Mouse (Mus musculus) erythroblast, embryonic 14.5 days (primary cell): ENCODE measurements around the gene Fance.

Experiments
- GATA1 ChIP-seq: IDR thresholded peaks from 2 replicates; pipeline ENCODE4 v1.6.1; 2012; ENCODE audit warnings: low read length, inconsistent platforms, mixed read lengths
- TAL1 ChIP-seq: IDR thresholded peaks from 3 replicates; pipeline ENCODE4 v1.6.1; 2012; ENCODE audit warnings: low read length, inconsistent platforms, mixed read lengths

DNA sequence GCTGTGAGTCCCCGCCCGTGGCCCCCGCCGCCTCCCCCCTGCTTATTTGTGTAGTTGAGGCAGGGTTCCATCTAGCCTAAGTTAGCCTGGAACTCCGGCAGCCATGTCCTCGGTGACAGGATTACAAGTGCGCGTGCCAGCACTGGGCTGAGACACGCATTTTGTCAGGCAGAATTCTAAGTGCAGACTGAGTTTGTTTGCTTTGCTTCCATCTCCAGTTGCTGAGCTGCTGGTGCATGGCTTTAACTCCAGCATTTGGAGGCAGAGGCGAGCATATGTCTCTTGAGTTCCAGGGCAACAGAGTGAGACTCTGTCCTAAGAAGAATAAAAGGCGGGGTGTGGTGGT is 534 bp downstream of the Fance start:
- TF ChIP-seq TAL1 (no peak), GATA1 (no peak)
